Mouse (Mus musculus) bone marrow, adult 2 months (tissue): ENCODE measurements at regions not wholly inside any gene's neighbourhood (a gene's known extent, or its start where the extent isn't known, plus 50 kb on each side); places are given as distances from the start of the nearest gene placed in this dataset.

Source experiments
- CTCF ChIP-seq: fragments of 200-500 bp; IDR thresholded peaks from 2 replicates; pipeline ENCODE4 v1.5.1; 2011; ENCODE audit warnings: low read length, control low read depth; ENCODE audit not compliant: control insufficient read depth, insufficient read depth
- POLR2A ChIP-seq: fragments of 200-500 bp; IDR thresholded peaks from 2 replicates; pipeline ENCODE4 v1.6.1; 2011; ENCODE audit warnings: low read depth, mild to moderate bottlenecking, control low read depth, low read length, borderline replicate concordance; ENCODE audit not compliant: control insufficient read depth

- no peak for TF ChIP-seq CTCF
- TF ChIP-seq POLR2A = no peak
Observed at GRCm38 (mm10) chr9:101717911-101718310, 143.7 kb upstream of the 9630041A04Rik start.
